Mouse (Mus musculus) G1E (cell line): ENCODE data around the gene Zfp110. TPM values are rescaled to one million over a fixed set of nuclear protein-coding genes. Genes with fewer than 3 reads are reported as not detected.
A peak's percentile ranks its signal among the peaks of the same experiment; 100 is the strongest.

Experiments used
- ATAC-seq: 2 replicates; pipeline ENCODE4 v1.8.0; 2016; ENCODE audit warnings: mild to moderate bottlenecking; ENCODE audit not compliant: insufficient number of reproducible peaks, poor library complexity, low FRiP score, severe bottlenecking; ENCODE audit errors: extremely low read depth
- DNase-seq: peaks from one replicate; pipeline ENCODE4 v3.0.0; 2012; ENCODE audit warnings: low spot score
- H3K27me3 ChIP-seq: 2 replicates; pipeline ENCODE4 v1.6.1; 2012; ENCODE audit warnings: mild to moderate bottlenecking, low read length, inconsistent platforms; ENCODE audit not compliant: insufficient read depth
- H3K36me3 ChIP-seq: replicated peaks from 2 replicates; pipeline ENCODE3; 2012; ENCODE audit warnings: mild to moderate bottlenecking, inconsistent platforms
- H3K4me1 ChIP-seq: 2 replicates; pipeline ENCODE4 v1.6.1; 2012; ENCODE audit warnings: low read depth, low read length, inconsistent platforms, mixed read lengths; ENCODE audit not compliant: insufficient read depth
- H3K4me3 ChIP-seq: 2 replicates; pipeline ENCODE4 v1.5.1; 2012; ENCODE audit warnings: low read depth, mild to moderate bottlenecking, inconsistent platforms, low read length, moderate library complexity, mixed read lengths
- H3K9me3 ChIP-seq: replicated peaks from 2 replicates; pipeline ENCODE4 v1.6.1; 2012; ENCODE audit warnings: inconsistent platforms
- CTCF ChIP-seq: IDR thresholded peaks from 2 replicates; pipeline ENCODE4 v1.5.1; 2012; ENCODE audit warnings: low read depth, low read length, inconsistent platforms, mixed read lengths
- GATA1 ChIP-seq: IDR thresholded peaks from 2 replicates; pipeline ENCODE4 v1.6.1; 2012; ENCODE audit warnings: borderline replicate concordance, low read length, inconsistent platforms, mixed read lengths
- GATA2 ChIP-seq: IDR thresholded peaks from 2 replicates; pipeline ENCODE4 v1.6.1; 2012; ENCODE audit warnings: low read depth, low read length, inconsistent platforms, borderline replicate concordance
- POLR2AphosphoS5 ChIP-seq: IDR thresholded peaks from 2 replicates; pipeline ENCODE4 v1.6.1; 2012; ENCODE audit warnings: low read depth, low read length, inconsistent platforms; ENCODE audit not compliant: insufficient replicate concordance
- TAL1 ChIP-seq: conservative IDR thresholded peaks from 2 replicates; pipeline ENCODE4 v1.6.1; 2012; ENCODE audit warnings: low read depth, low read length, inconsistent platforms, mixed read lengths
- polyA plus RNA-seq: library from polyadenylated mRNA; stranded (reverse); fragments of >175 nt; gene quantifications from 2 replicates; pipeline ENCODE4 v1.2.3, GENCODE M21; 2012
- total RNA-seq, 2 experiments: library from RNA; stranded (forward) in 1 of 2; stranded (reverse) in 1 of 2; fragments of 200-1000 nt in 1 of 2; fragments of >200 nt in 1 of 2; fragmentation: Nextera tagmentation in 1 of 2; gene quantifications; 2 replicates each; pipeline ENCODE4 v1.2.3; 2014 to 2017

The Zfp110 gene
- total and polyA plus RNA-seq, 3 experiments: 3.2 to 59.9 (median 53.1) TPM

- Histone ChIP-seq H3K9me3 (no peaks in the 10 kb centered on the region), H3K36me3 (peaks cover 27% of the 10 kb centered on the region), H3K4me3 (no peak overlapping the region), H3K27me3 (no peaks in the 10 kb centered on the region), H3K4me1 (no peaks in the 10 kb centered on the region)
- DNase-seq (no peak), ATAC-seq (no peak)
- TF ChIP-seq GATA1: no peak
- no peak for TF ChIP-seq CTCF
- TF ChIP-seq GATA2: no peak
- TF ChIP-seq TAL1: no peak
- TF ChIP-seq POLR2AphosphoS5: no peak
These were observed 56.8 kb downstream of the Zfp110 start for GRCm38 (mm10) chr7:12891334-12891733.

GRCm38 (mm10) chr7:12897655-12898410, 63.3 kb downstream of the Zfp110 start, which contains the start of gene Zscan22:
Gene Zscan22 (plus strand): TSS chr7:12897815.
- peaks cover 5% of the 10 kb centered on the region; the same call in 1 of the 2 replicates for H3K27me3 ChIP-seq
- DNase-seq: peak; percentile 64
- no peaks in the 10 kb centered on the region for H3K9me3 ChIP-seq
- peak within 1 kb of the TSS; percentile 73 for H3K4me3 ChIP-seq
- TF ChIP-seq CTCF (no peak), GATA1 (no peak), GATA2 (no peak), TAL1 (no peak), POLR2AphosphoS5 (no peak)
- ATAC-seq: peak; percentile 99
- H3K36me3 ChIP-seq: peaks cover 8% of the 10 kb centered on the region
- peaks cover 15% of the 10 kb centered on the region for H3K4me1 ChIP-seq

Other genes with a start within 250 kb of the Zfp110 start
- gene Vmn2r53, start 226.0 kb upstream of the Zfp110 start, total RNA-seq (2014; fragmentation: Nextera tagmentation): 0.08 TPM in 1 of 2 replicates, not detected in the other
- 0.12 and 0.22 TPM in 2 replicates for gene Vmn2r53, start 226.0 kb upstream of the Zfp110 start, total RNA-seq (2017)
- under 0.01 TPM in 1 of 2 replicates, not detected in the other for gene Vmn2r53, start 226.0 kb upstream of the Zfp110 start, polyA plus RNA-seq
- not detected in 2 replicates for gene Vmn2r54, start 194.4 kb upstream of the Zfp110 start, total RNA-seq (2014; fragmentation: Nextera tagmentation)
- 0.05 TPM in 1 of 2 replicates, not detected in the other for gene Vmn2r54, start 194.4 kb upstream of the Zfp110 start, total RNA-seq (2017)
- gene Vmn2r54, start 194.4 kb upstream of the Zfp110 start, polyA plus RNA-seq: not detected in 2 replicates
- gene Vmn2r55, start 149.8 kb upstream of the Zfp110 start, total RNA-seq (2014; fragmentation: Nextera tagmentation): not detected in 2 replicates
- gene Vmn2r55, start 149.8 kb upstream of the Zfp110 start, total RNA-seq (2017): 0.06 TPM in 1 of 2 replicates, not detected in the other
- gene Vmn2r55, start 149.8 kb upstream of the Zfp110 start, polyA plus RNA-seq: not detected in 2 replicates
- gene Vmn2r56, start 99.8 kb upstream of the Zfp110 start, total RNA-seq (2014; fragmentation: Nextera tagmentation): not detected in 2 replicates
- gene Vmn2r56, start 99.8 kb upstream of the Zfp110 start, total RNA-seq (2017): 0.06 and 0.11 TPM in 2 replicates
- gene Vmn2r56, start 99.8 kb upstream of the Zfp110 start, polyA plus RNA-seq: not detected in 2 replicates
- gene Zscan18, start 31.1 kb upstream of the Zfp110 start, total RNA-seq (2014; fragmentation: Nextera tagmentation): not detected in 2 replicates
- 0.12 and 0.22 TPM in 2 replicates for gene Zscan18, start 31.1 kb upstream of the Zfp110 start, total RNA-seq (2017)
- gene Zscan18, start 31.1 kb upstream of the Zfp110 start, polyA plus RNA-seq: not detected in 2 replicates
- gene Zfp329, start 15.9 kb upstream of the Zfp110 start, total RNA-seq (2014; fragmentation: Nextera tagmentation): 25.6 and 27.4 TPM in 2 replicates
- 15.5 and 22.2 TPM in 2 replicates for gene Zfp329, start 15.9 kb upstream of the Zfp110 start, total RNA-seq (2017)
- gene Zfp329, start 15.9 kb upstream of the Zfp110 start, polyA plus RNA-seq: 0.27 and 0.33 TPM in 2 replicates
- 8.3 and 9.3 TPM in 2 replicates for gene Zfp128, start 46.4 kb downstream of the Zfp110 start, total RNA-seq (2014; fragmentation: Nextera tagmentation)
- 3.8 and 4.5 TPM in 2 replicates for gene Zfp128, start 46.4 kb downstream of the Zfp110 start, total RNA-seq (2017)
- gene Zfp128, start 46.4 kb downstream of the Zfp110 start, polyA plus RNA-seq: 0.61 and 0.72 TPM in 2 replicates
- gene Zscan22, start 63.1 kb downstream of the Zfp110 start, total RNA-seq (2014; fragmentation: Nextera tagmentation): 23.9 and 25.0 TPM in 2 replicates
- 4.1 and 4.5 TPM in 2 replicates for gene Zscan22, start 63.1 kb downstream of the Zfp110 start, total RNA-seq (2017)
- gene Zscan22, start 63.1 kb downstream of the Zfp110 start, polyA plus RNA-seq: 2.8 and 3.5 TPM in 2 replicates
- gene Rps5, start 87.5 kb downstream of the Zfp110 start, total RNA-seq (2014; fragmentation: Nextera tagmentation): 1,720 and 1,839 TPM in 2 replicates
- 880 and 1,074 TPM in 2 replicates for gene Rps5, start 87.5 kb downstream of the Zfp110 start, total RNA-seq (2017)
- gene Rps5, start 87.5 kb downstream of the Zfp110 start, polyA plus RNA-seq: 1,806 and 2,694 TPM in 2 replicates
- gene Rnf225, start 92.7 kb downstream of the Zfp110 start, total RNA-seq (2014; fragmentation: Nextera tagmentation): 0.29 and 0.98 TPM in 2 replicates
- 0.76 and 0.81 TPM in 2 replicates for gene Rnf225, start 92.7 kb downstream of the Zfp110 start, total RNA-seq (2017)
- 1.0 and 1.3 TPM in 2 replicates for gene Rnf225, start 92.7 kb downstream of the Zfp110 start, polyA plus RNA-seq
- 3.7 and 5.9 TPM in 2 replicates for gene Zfp324, start 131.1 kb downstream of the Zfp110 start, total RNA-seq (2014; fragmentation: Nextera tagmentation)
- 6.2 and 7.0 TPM in 2 replicates for gene Zfp324, start 131.1 kb downstream of the Zfp110 start, total RNA-seq (2017)
- gene Zfp324, start 131.1 kb downstream of the Zfp110 start, polyA plus RNA-seq: 2.4 and 2.7 TPM in 2 replicates
- gene Zfp446, start 143.1 kb downstream of the Zfp110 start, total RNA-seq (2014; fragmentation: Nextera tagmentation): 5.9 and 6.1 TPM in 2 replicates
- 3.7 and 4.0 TPM in 2 replicates for gene Zfp446, start 143.1 kb downstream of the Zfp110 start, total RNA-seq (2017)
- gene Zfp446, start 143.1 kb downstream of the Zfp110 start, polyA plus RNA-seq: 4.1 and 4.6 TPM in 2 replicates
- not detected in 2 replicates for gene Slc27a5, start 163.4 kb downstream of the Zfp110 start, total RNA-seq (2014; fragmentation: Nextera tagmentation)
- 0.12 and 0.22 TPM in 2 replicates for gene Slc27a5, start 163.4 kb downstream of the Zfp110 start, total RNA-seq (2017)
- not detected in 2 replicates for gene Slc27a5, start 163.4 kb downstream of the Zfp110 start, polyA plus RNA-seq
- gene Trim28, start 164.4 kb downstream of the Zfp110 start, total RNA-seq (2014; fragmentation: Nextera tagmentation): 324 and 384 TPM in 2 replicates
- 506 and 524 TPM in 2 replicates for gene Trim28, start 164.4 kb downstream of the Zfp110 start, total RNA-seq (2017)
- gene Trim28, start 164.4 kb downstream of the Zfp110 start, polyA plus RNA-seq: 193 and 221 TPM in 2 replicates
- gene Zbtb45, start 175.3 kb downstream of the Zfp110 start, total RNA-seq (2014; fragmentation: Nextera tagmentation): 9.6 and 12.6 TPM in 2 replicates
- gene Zbtb45, start 175.3 kb downstream of the Zfp110 start, total RNA-seq (2017): 8.7 and 9.0 TPM in 2 replicates
- gene Zbtb45, start 175.3 kb downstream of the Zfp110 start, polyA plus RNA-seq: 99.1 and 126 TPM in 2 replicates
- gene Chmp2a, start 200.0 kb downstream of the Zfp110 start, total RNA-seq (2014; fragmentation: Nextera tagmentation): 148 and 163 TPM in 2 replicates
- gene Chmp2a, start 200.0 kb downstream of the Zfp110 start, total RNA-seq (2017): 178 and 188 TPM in 2 replicates
- 141 and 289 TPM in 2 replicates for gene Chmp2a, start 200.0 kb downstream of the Zfp110 start, polyA plus RNA-seq
- gene Ube2m, start 203.5 kb downstream of the Zfp110 start, total RNA-seq (2014; fragmentation: Nextera tagmentation): 250 and 290 TPM in 2 replicates
- gene Ube2m, start 203.5 kb downstream of the Zfp110 start, total RNA-seq (2017): 151 and 162 TPM in 2 replicates
- 150 and 170 TPM in 2 replicates for gene Ube2m, start 203.5 kb downstream of the Zfp110 start, polyA plus RNA-seq
- gene Mzf1, start 220.0 kb downstream of the Zfp110 start, total RNA-seq (2014; fragmentation: Nextera tagmentation): not detected in 2 replicates
- 0.17 and 0.22 TPM in 2 replicates for gene Mzf1, start 220.0 kb downstream of the Zfp110 start, total RNA-seq (2017)
- gene Mzf1, start 220.0 kb downstream of the Zfp110 start, polyA plus RNA-seq: 0.07 and 0.11 TPM in 2 replicates